Mouse (Mus musculus): ENCODE measurements at regions not wholly inside any gene's neighbourhood (a gene's known extent, or its start where the extent isn't known, plus 50 kb on each side); places are given as distances from the start of the nearest gene placed in this dataset.

- DNase-seq = peak; percentile 47 to 68
Observed at GRCm38 (mm10) chr16:30873493-30874211, 207.6 kb downstream of the Xxylt1 start.

GRCm38 (mm10) chr16:30875235-30875829 is 205.9 kb downstream of the Xxylt1 start:
- peak; percentile 33 to 55 for DNase-seq

- DNase-seq = no peak
Observed at GRCm38 (mm10) chr16:30878821-30879220, 202.4 kb downstream of the Xxylt1 start.

GRCm38 (mm10) chr16:30879878-30880277 is 201.4 kb downstream of the Xxylt1 start:
- DNase-seq = no peak

GRCm38 (mm10) chr16:30880682-30881081 is 200.6 kb downstream of the Xxylt1 start:
- no peak for DNase-seq

- DNase-seq = peak in 1 of 2 experiments; percentile 25
Observed at GRCm38 (mm10) chr16:30881186-30881585, 200.0 kb downstream of the Xxylt1 start.

- DNase-seq = peak in 1 of 2 experiments; percentile 41
Observed at GRCm38 (mm10) chr16:30883490-30884188, 197.6 kb downstream of the Xxylt1 start.

GRCm38 (mm10) chr16:30884189-30884551 is 197.1 kb downstream of the Xxylt1 start:
- DNase-seq = peak in 1 of 2 experiments; percentile 32

- DNase-seq = no peak
Observed at GRCm38 (mm10) chr16:30886982-30887381, 194.2 kb downstream of the Xxylt1 start.

GRCm38 (mm10) chr16:30887536-30887935 is 193.7 kb downstream of the Xxylt1 start:
- DNase-seq = no peak

- DNase-seq = no peak
Observed at GRCm38 (mm10) chr16:30888556-30889323, 192.5 kb downstream of the Xxylt1 start.

- DNase-seq = no peak
Observed at GRCm38 (mm10) chr16:30892606-30893005, 188.6 kb downstream of the Xxylt1 start.

GRCm38 (mm10) chr16:30894086-30894485 is 187.1 kb downstream of the Xxylt1 start:
- DNase-seq = no peak

- DNase-seq = no peak
Observed at GRCm38 (mm10) chr16:30895021-30895420, 186.2 kb downstream of the Xxylt1 start.

- no peak for DNase-seq
Observed at GRCm38 (mm10) chr16:30897371-30897770, 183.9 kb downstream of the Xxylt1 start.

GRCm38 (mm10) chr16:30900121-30900520 is 181.1 kb downstream of the Xxylt1 start:
- no peak for DNase-seq

- no peak for DNase-seq
Observed at GRCm38 (mm10) chr16:30901309-30901708, 179.9 kb downstream of the Xxylt1 start.

Measured in kidney, postnatal 36 days (tissue).